In the genomic region with DNA sequence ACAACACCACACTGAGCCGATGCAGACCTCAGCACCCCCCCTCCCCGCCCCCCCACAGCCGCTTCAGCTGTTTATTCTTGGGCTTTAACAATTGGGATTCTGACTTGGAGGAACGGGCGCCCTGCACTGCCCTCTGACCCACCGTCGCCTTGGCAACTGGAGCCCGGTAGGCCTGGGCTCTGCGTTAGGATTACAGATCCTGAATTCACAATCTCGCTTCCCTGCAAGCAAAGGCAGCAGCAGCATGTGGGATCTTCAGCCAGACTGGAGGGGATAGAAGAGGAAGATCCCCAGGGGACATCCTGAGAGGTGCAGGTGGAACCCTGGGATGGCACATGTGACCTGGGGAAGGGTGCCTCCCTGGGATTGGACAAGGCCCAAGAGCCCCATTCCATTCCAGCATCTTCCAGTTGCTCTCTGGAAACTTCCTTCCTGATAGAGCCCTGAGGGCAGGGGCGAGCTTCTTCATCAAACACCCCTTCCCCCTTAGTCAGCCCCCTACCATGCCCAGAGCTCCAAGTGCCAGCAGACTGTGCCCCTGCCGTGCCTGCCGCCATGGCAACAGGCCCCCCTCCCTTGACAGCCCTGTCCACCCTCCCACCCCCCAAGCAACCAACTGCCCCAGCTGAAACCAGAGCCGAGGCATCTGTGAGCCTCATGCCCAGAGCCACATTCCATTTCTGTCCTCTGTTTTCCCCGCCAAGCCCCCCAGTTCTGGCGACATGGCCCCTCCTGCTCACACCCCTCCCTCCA, we compare ENCODE assay signal across 10 mouse cellular contexts. TPM values are rescaled to one million over a fixed set of nuclear protein-coding genes. Genes with fewer than 3 reads are reported as not detected.
DNase-seq lines count a peak whose midpoint lies in the region; ATAC-seq lines count a peak whose summit lies in the region.
"Had no signal": no experiment of that assay in that cellular context is flagged by ENCODE, and none has a peak within 500 bp of the region (broad histone marks: within the 10 kb centered on the region; RNA-seq: fewer than 3 reads in every experiment).

No protein-coding gene starts in this region.

- H3K4me3 ChIP-seq in heart, embryonic 12.5 days = no peak overlapping the region
- H3K4me3 ChIP-seq in brown adipose tissue, adult 24 weeks (ENCODE audit: insufficient read depth, low read depth, low read length) = no peak overlapping the region
- H3K4me3 ChIP-seq in hindbrain, embryonic 11.5 days (ENCODE audit: low read depth, low read length) = no peak overlapping the region
- no peak overlapping the region for H3K4me3 ChIP-seq in midbrain, embryonic 14.5 days (replicated peaks; ENCODE audit: low read depth, low read length)

- H3K9me3 ChIP-seq in heart, embryonic 12.5 days (replicated peaks) = no peaks in the 10 kb centered on the region
- H3K9me3 ChIP-seq in hindbrain, embryonic 11.5 days (ENCODE audit: control insufficient read depth, low read length) = no peaks in the 10 kb centered on the region
- no peaks in the 10 kb centered on the region for H3K9me3 ChIP-seq in midbrain, embryonic 14.5 days (ENCODE audit: control insufficient read depth, low read length)

- H3K27me3 ChIP-seq in heart, embryonic 12.5 days (replicated peaks) = no peaks in the 10 kb centered on the region
- H3K27me3 ChIP-seq in hindbrain, embryonic 11.5 days (ENCODE audit: control insufficient read depth, insufficient read depth, low read length) = no peaks in the 10 kb centered on the region
- H3K27me3 ChIP-seq in midbrain, embryonic 14.5 days (ENCODE audit: control insufficient read depth, insufficient read depth, low read length) = no peaks in the 10 kb centered on the region
- H3K27me3 ChIP-seq: CH12.LX had no signal

- H3K36me3 ChIP-seq in heart, embryonic 12.5 days = no peaks in the 10 kb centered on the region
- H3K36me3 ChIP-seq in hindbrain, embryonic 11.5 days (ENCODE audit: control insufficient read depth, insufficient read depth, low read length) = no peaks in the 10 kb centered on the region
- no peaks in the 10 kb centered on the region for H3K36me3 ChIP-seq in midbrain, embryonic 14.5 days (ENCODE audit: control insufficient read depth, insufficient read depth, low read length)

- no peak for ATAC-seq in heart, embryonic 12.5 days (ENCODE audit: insufficient number of reproducible peaks, low FRiP score)
- ATAC-seq in hindbrain, embryonic 11.5 days (ENCODE audit: low FRiP score) = peak; percentile 62
- ATAC-seq in midbrain, embryonic 14.5 days (ENCODE audit: low FRiP score, low TSS enrichment) = peak; percentile 40; the same call in 1 of the 2 replicates

- peak overlapping the region; percentile 88; the same call in 1 of the 2 replicates for H3K27ac ChIP-seq in heart, embryonic 12.5 days (ENCODE audit: poor library complexity, severe bottlenecking)
- H3K27ac ChIP-seq in brown adipose tissue, adult 24 weeks (replicated peaks; ENCODE audit: low read depth, low read length) = peak overlapping the region; percentile 66
- peak overlapping the region; percentile 88 for H3K27ac ChIP-seq in hindbrain, embryonic 11.5 days (ENCODE audit: low read depth, low read length)
- H3K27ac ChIP-seq in midbrain, embryonic 14.5 days (replicated peaks; ENCODE audit: low read depth, low read length) = peak overlapping the region; percentile 88

- 28% methylated on average over 16 of the region's 16 CpGs for WGBS in heart, embryonic 12.5 days
- 4% methylated on average over 15 of the region's 16 CpGs for WGBS in hindbrain, embryonic 11.5 days
- 3% methylated on average over 16 of the region's 16 CpGs for WGBS in midbrain, embryonic 14.5 days

- H3K9ac ChIP-seq in heart, embryonic 12.5 days = peak overlapping the region; percentile 34
- H3K9ac ChIP-seq in hindbrain, embryonic 11.5 days (ENCODE audit: low read depth, low read length) = 0 out of 2 replicates have a peak overlapping the region, but pooled peaks have one; percentile 17
- peak overlapping the region; percentile 44 for H3K9ac ChIP-seq in midbrain, embryonic 14.5 days (replicated peaks; ENCODE audit: low read length)

- H3K4me1 ChIP-seq in heart, embryonic 12.5 days (replicated peaks) = peaks cover 100% of the 10 kb centered on the region
- H3K4me1 ChIP-seq in brown adipose tissue, adult 24 weeks (ENCODE audit: control insufficient read depth, insufficient read depth, insufficient read length, low read length) = peaks cover 61% of the 10 kb centered on the region
- peaks cover 69% of the 10 kb centered on the region for H3K4me1 ChIP-seq in hindbrain, embryonic 11.5 days (replicated peaks; ENCODE audit: control insufficient read depth, insufficient read depth, low read length)
- peaks cover 97% of the 10 kb centered on the region for H3K4me1 ChIP-seq in midbrain, embryonic 14.5 days (ENCODE audit: control insufficient read depth, insufficient read depth, low read length)

- no peak for DNase-seq in heart, postnatal 4 days
- peak; percentile 86 for DNase-seq in hindbrain, embryonic 11.5 days (ENCODE audit: low spot score)
- peak; percentile 82 for DNase-seq in midbrain, embryonic 14.5 days
- no peak for DNase-seq in T-cell, adult 2 months (ENCODE audit: low spot score)
- DNase-seq in thymus, postnatal 4 days = no peak
- no peak for DNase-seq in cerebellum, adult 9-11 months
- DNase-seq: right cerebral cortex, postnatal 25 days had no signal

- H3K4me2 ChIP-seq in heart, embryonic 12.5 days = peak overlapping the region; percentile 14; the same call in 1 of the 2 replicates
- H3K4me2 ChIP-seq in hindbrain, embryonic 11.5 days (replicated peaks; ENCODE audit: low read depth, low read length) = peak overlapping the region; percentile 5
- peak overlapping the region; percentile 37 for H3K4me2 ChIP-seq in midbrain, embryonic 14.5 days (ENCODE audit: low read length)

RNA-seq across cellular contexts. Expression of a gene that starts 36.5 kb away (rescaled TPM):
- 11.6 and 11.7 TPM in 2 replicates for polyA plus RNA-seq in heart, embryonic 12.5 days (2016; fragmentation: Nextera tagmentation; extraction: Ambion mirVana)
- total RNA-seq in heart, postnatal 4 days (2021) = 10 to 100 TPM; 41.1 to 48.7 TPM
- 16.4 and 26.1 TPM in 2 replicates for polyA plus RNA-seq in brown adipose tissue, adult 24 weeks (2012; ENCODE audit: insufficient read depth, insufficient read length, missing spikeins)
- polyA plus RNA-seq in hindbrain, embryonic 11.5 days (2014; fragmentation: Nextera tagmentation; extraction: Ambion mirVana) = 6.8 and 9.0 TPM in 2 replicates
- 13.0 and 15.3 TPM in 2 replicates for polyA plus RNA-seq in midbrain, embryonic 14.5 days (2014; fragmentation: Nextera tagmentation; extraction: Ambion mirVana)

Comparison
In these comparisons a context has a peak if more than half of its experiments do, and no peak if none do; other contexts are left out.
1. DNase-seq: peak in hindbrain, embryonic 11.5 days (single experiment) and midbrain, embryonic 14.5 days (single experiment); none in heart, postnatal 4 days (single experiment), T-cell, adult 2 months (single experiment), thymus, postnatal 4 days (single experiment) and cerebellum, adult 9-11 months (single experiment).
2. Peak in every context shown above with its lines, with median percentiles within 50 percentile points of each other: H3K27ac ChIP-seq, H3K4me2 ChIP-seq and H3K9ac ChIP-seq.